Mouse (Mus musculus) MEL (cell line): ENCODE measurements around the gene Col19a1. TPM values are rescaled to one million over a fixed set of nuclear protein-coding genes. Genes with fewer than 3 reads are reported as not detected.
A peak's percentile ranks its signal among the peaks of the same experiment; 100 is the strongest.

Source experiments
- DNase-seq: peaks from one replicate; pipeline ENCODE4 v3.0.0; 2011; ENCODE audit warnings: low read depth, low spot score
- H3K27ac ChIP-seq: 2 replicates; pipeline ENCODE4 v1.5.1; 2012; ENCODE audit warnings: low read depth, mild to moderate bottlenecking, control low read depth, low read length, moderate library complexity; ENCODE audit not compliant: control insufficient read depth
- H3K27me3 ChIP-seq, 2 experiments: fragments of 150-350 bp in 1 of 2; sonication (generic) in 1 of 2; 2 replicates each; pipeline ENCODE4 v1.6.1; 2012; ENCODE audit warnings: low read length in 2 of 2, mild to moderate bottlenecking in 2 of 2, improper control_type of control experiment in 1 of 2, moderate library complexity in 1 of 2; ENCODE audit not compliant: insufficient read depth in 2 of 2, control insufficient read depth in 1 of 2
- H3K36me3 ChIP-seq, 2 experiments: 2 replicates each; pipeline ENCODE4 v1.6.1; 2012 to 2014; ENCODE audit warnings: low read length in 2 of 2, improper control_type of control experiment in 1 of 2, inconsistent platforms in 1 of 2, mild to moderate bottlenecking in 1 of 2; ENCODE audit not compliant: insufficient read depth in 2 of 2, control insufficient read depth in 1 of 2
- H3K4me1 ChIP-seq, 2 experiments: fragments of 150-350 bp in 1 of 2; sonication (generic) in 1 of 2; 2 replicates each; pipeline ENCODE4 v1.6.1; 2012; ENCODE audit warnings: low read length in 2 of 2, improper control_type of control experiment in 1 of 2, mild to moderate bottlenecking in 1 of 2; ENCODE audit not compliant: insufficient read depth in 2 of 2, control insufficient read depth in 1 of 2
- H3K4me3 ChIP-seq, 2 experiments: fragments of 150-350 bp in 1 of 2; sonication (generic) in 1 of 2; 2 replicates each; pipeline ENCODE4 v1.5.1; 2012; ENCODE audit warnings: low read depth in 2 of 2, low read length in 2 of 2, mild to moderate bottlenecking in 2 of 2, moderate library complexity in 2 of 2, control low read depth in 1 of 2, improper control_type of control experiment in 1 of 2; ENCODE audit not compliant: control insufficient read depth in 1 of 2, insufficient read depth in 1 of 2
- H3K79me2 ChIP-seq: 2 replicates; pipeline ENCODE4 v1.6.1; 2012; ENCODE audit warnings: mild to moderate bottlenecking, low read length, moderate library complexity; ENCODE audit not compliant: control insufficient read depth, poor library complexity, insufficient read depth
- H3K9ac ChIP-seq: 2 replicates; pipeline ENCODE4 v1.6.1; 2012; ENCODE audit warnings: low read depth, mild to moderate bottlenecking, control low read depth, low read length, moderate library complexity; ENCODE audit not compliant: control insufficient read depth, poor library complexity, severe bottlenecking
- H3K9me3 ChIP-seq: fragments of 150-350 bp; sonication (generic); replicated peaks from 2 replicates; pipeline ENCODE4 v1.6.1; 2012; ENCODE audit warnings: mild to moderate bottlenecking, low read length, improper control_type of control experiment, moderate library complexity; ENCODE audit not compliant: insufficient read depth
- BHLHE40 ChIP-seq: IDR thresholded peaks from 2 replicates; pipeline ENCODE4 v1.6.1; 2012; ENCODE audit warnings: low read depth, mild to moderate bottlenecking, inconsistent platforms, low read length, improper control_type of control experiment, borderline replicate concordance
- CTCF ChIP-seq, 3 experiments: IDR thresholded peaks in 2 of 3; conservative IDR thresholded peaks in 1 of 3; 2 replicates each; pipeline ENCODE4 v1.5.1; 2011 to 2012; ENCODE audit warnings: low read length in 3 of 3, low read depth in 2 of 3, mild to moderate bottlenecking in 2 of 3, improper control_type of control experiment in 1 of 3, inconsistent platforms in 1 of 3, mixed read lengths in 1 of 3, moderate library complexity in 1 of 3; ENCODE audit not compliant: control insufficient read depth in 1 of 3, insufficient read depth in 1 of 3, poor library complexity in 1 of 3, severe bottlenecking in 1 of 3
- GATA1 ChIP-seq: IDR thresholded peaks from 2 replicates; pipeline ENCODE4 v1.6.1; 2011; ENCODE audit warnings: low read depth, low read length, improper control_type of control experiment
- MAFK ChIP-seq: IDR thresholded peaks from 2 replicates; pipeline ENCODE4 v1.6.1; 2011; ENCODE audit warnings: low read depth, mild to moderate bottlenecking, low read length, improper control_type of control experiment, borderline replicate concordance
- MAX ChIP-seq: IDR thresholded peaks from 2 replicates; pipeline ENCODE4 v1.6.1; 2011; ENCODE audit warnings: low read length, improper control_type of control experiment
- MXI1 ChIP-seq: IDR thresholded peaks from 2 replicates; pipeline ENCODE4 v1.6.1; 2011; ENCODE audit warnings: mild to moderate bottlenecking, low read depth, low read length, improper control_type of control experiment
- MYC ChIP-seq: IDR thresholded peaks from 2 replicates; pipeline ENCODE4 v1.6.1; 2011; ENCODE audit warnings: low read depth, mild to moderate bottlenecking, low read length, improper control_type of control experiment, moderate library complexity
- POLR2AphosphoS5 ChIP-seq: IDR thresholded peaks from 2 replicates; pipeline ENCODE4 v1.6.1; 2012; ENCODE audit warnings: low read depth, borderline replicate concordance, mild to moderate bottlenecking, inconsistent platforms, low read length, moderate library complexity, mixed read lengths
- RAD21 ChIP-seq: IDR thresholded peaks from 2 replicates; pipeline ENCODE4 v1.6.1; 2011; ENCODE audit warnings: mild to moderate bottlenecking, low read depth, low read length, improper control_type of control experiment
- RCOR1 ChIP-seq: IDR thresholded peaks from 2 replicates; pipeline ENCODE4 v1.6.1; 2012; ENCODE audit warnings: low read depth, mild to moderate bottlenecking, inconsistent platforms, low read length, improper control_type of control experiment
- SMC3 ChIP-seq: IDR thresholded peaks from 2 replicates; pipeline ENCODE4 v1.6.1; 2011; ENCODE audit warnings: low read depth, low read length, improper control_type of control experiment
- TAL1 ChIP-seq: IDR thresholded peaks from 2 replicates; pipeline ENCODE4 v1.6.1; 2012; ENCODE audit warnings: mild to moderate bottlenecking, inconsistent platforms, low read length, moderate library complexity, mixed read lengths
- TCF12 ChIP-seq: IDR thresholded peaks from 2 replicates; pipeline ENCODE4 v1.6.1; 2014; ENCODE audit warnings: low read depth, mild to moderate bottlenecking, inconsistent platforms, low read length, improper control_type of control experiment, moderate library complexity
- USF1 ChIP-seq: IDR thresholded peaks from 2 replicates; pipeline ENCODE4 v1.6.1; 2014; ENCODE audit warnings: low read depth, mild to moderate bottlenecking, inconsistent platforms, low read length, improper control_type of control experiment, moderate library complexity
- USF2 ChIP-seq, 2 experiments: IDR thresholded peaks; 2 replicates each; pipeline ENCODE4 v1.6.1; 2011 to 2012; ENCODE audit warnings: improper control_type of control experiment in 2 of 2, low read length in 2 of 2, borderline replicate concordance in 1 of 2, inconsistent platforms in 1 of 2, low read depth in 1 of 2, mild to moderate bottlenecking in 1 of 2; ENCODE audit not compliant: insufficient read depth in 1 of 2
- ZC3H11A ChIP-seq: IDR thresholded peaks from 2 replicates; pipeline ENCODE4 v1.6.1; 2012; ENCODE audit warnings: low read depth, mild to moderate bottlenecking, inconsistent platforms, low read length, improper control_type of control experiment
- ZKSCAN1 ChIP-seq: IDR thresholded peaks from 2 replicates; pipeline ENCODE4 v1.6.1; 2012; ENCODE audit warnings: low read depth, mild to moderate bottlenecking, inconsistent platforms, low read length, improper control_type of control experiment, moderate library complexity
- ZNF384 ChIP-seq: IDR thresholded peaks from 2 replicates; pipeline ENCODE4 v1.6.1; 2012; ENCODE audit warnings: low read depth, mild to moderate bottlenecking, inconsistent platforms, low read length, improper control_type of control experiment
- polyA plus RNA-seq, 2 experiments: library from polyadenylated mRNA; stranded (reverse) in 1 of 2; unstranded in 1 of 2; fragments of >175 nt in 1 of 2; fragments of >200 nt in 1 of 2; gene quantifications; 2 replicates each; pipeline versions ENCODE4 v1.2.1 to v1.2.4; 2012; ENCODE audit warnings: low replicate concordance in 2 of 2, low read depth in 1 of 2; ENCODE audit not compliant: insufficient read length in 2 of 2, insufficient read depth in 1 of 2, missing spikeins in 1 of 2
- total RNA-seq: library from RNA; depleted of rRNA; stranded (reverse); fragments of 300-350 nt; gene quantifications from 2 replicates; pipeline ENCODE4 v1.2.3, GENCODE M21; 2012

The Col19a1 gene
- total and polyA plus RNA-seq, 3 experiments, result not detected

- TF ChIP-seq CTCF (IDR thresholded peaks at IDR 0.05 in 2 of 3, conservative IDR thresholded peaks at IDR 0.05 in 1 of 3; ENCODE audit: control insufficient read depth in 1 of 3, insufficient read depth in 1 of 3, low read depth in 2 of 3, low read length in 3 of 3, poor library complexity in 1 of 3, severe bottlenecking in 1 of 3), result peak in 2 of 3 experiments; percentile 40 to 53; a peak in 4 of 6 replicates
- TF ChIP-seq USF1, result no peak
- no peak for TF ChIP-seq TAL1
- peak; percentile 55 for TF ChIP-seq RAD21
- TF ChIP-seq MYC, result no peak
- no peak for TF ChIP-seq MXI1
- peak; percentile 75 for TF ChIP-seq ZNF384
- peak; percentile 5; the same call in 1 of the 2 replicates for TF ChIP-seq ZC3H11A
- 0 out of 2 replicates have a peak, but pooled peaks have one; percentile 12 for TF ChIP-seq SMC3
- Histone ChIP-seq H3K27me3 (no peaks in the 10 kb centered on the region), H3K36me3 (no peaks in the 10 kb centered on the region), H3K79me2 (no peaks in the 10 kb centered on the region), H3K4me3 (no peak overlapping the region), H3K9ac (no peak overlapping the region), H3K4me1 (no peaks in the 10 kb centered on the region), H3K27ac (no peak overlapping the region), H3K9me3 (no peaks in the 10 kb centered on the region)
- DNase-seq, result peak; percentile 11
These were observed 219.4 kb downstream of the Col19a1 start for GRCm38 (mm10) chr1:24367570-24368517.

GRCm38 (mm10) chr1:24364775-24365174 is 222.5 kb downstream of the Col19a1 start:
- H3K9ac ChIP-seq, result no peak overlapping the region
- TF ChIP-seq MAX (no peak), TAL1 (no peak), ZC3H11A (no peak), RCOR1 (no peak), USF1 (no peak), TCF12 (no peak), GATA1 (no peak), MAFK (no peak), USF2 (IDR thresholded peaks at IDR 0.05; ENCODE audit: borderline replicate concordance in 1 of 2, insufficient read depth in 1 of 2, low read depth in 1 of 2, low read length in 2 of 2) (no peak), SMC3 (no peak), POLR2AphosphoS5 (no peak), BHLHE40 (no peak), ZKSCAN1 (no peak)
- H3K27me3 ChIP-seq, result no peaks in the 10 kb centered on the region
- H3K4me3 ChIP-seq, result no peak overlapping the region
- no peak for DNase-seq
- H3K9me3 ChIP-seq, result no peaks in the 10 kb centered on the region
- H3K79me2 ChIP-seq, result no peaks in the 10 kb centered on the region
- H3K4me1 ChIP-seq, result no peaks in the 10 kb centered on the region
- H3K27ac ChIP-seq, result no peak overlapping the region
- no peaks in the 10 kb centered on the region for H3K36me3 ChIP-seq
